Mouse (Mus musculus) midbrain, postnatal 0 days (tissue): ENCODE results near the gene Mrpl19. TPM values are rescaled to one million over a fixed set of nuclear protein-coding genes. Genes with fewer than 3 reads are reported as not detected.

ENCODE experiments used
- ATAC-seq: fragments of 200-750 bp; cut with Nextera tagmentation; 2 replicates; pipeline ENCODE4 v1.8.0; 2017; ENCODE audit warnings: moderate number of reproducible peaks, mild to moderate bottlenecking, moderate TSS enrichment, moderate library complexity; ENCODE audit not compliant: low FRiP score
- DNase-seq: peaks from one replicate; pipeline ENCODE4 v3.0.0-alpha.2; 2015; ENCODE audit warnings: low spot score
- H3K27ac ChIP-seq: fragments of 300-500 bp; sonication (generic); 2 replicates; pipeline ENCODE4 v1.5.1; 2014; ENCODE audit warnings: low read depth, mild to moderate bottlenecking, low read length, mixed read lengths
- H3K27me3 ChIP-seq: fragments of 300-500 bp; sonication (generic); 2 replicates; pipeline ENCODE4 v1.6.1; 2014; ENCODE audit warnings: low read length, control low read depth, mixed read lengths; ENCODE audit not compliant: insufficient read depth
- H3K36me3 ChIP-seq: fragments of 300-500 bp; sonication (generic); 2 replicates; pipeline ENCODE4 v1.6.1; 2014; ENCODE audit warnings: low read length, control low read depth, mixed read lengths; ENCODE audit not compliant: insufficient read depth
- H3K4me1 ChIP-seq: fragments of 300-500 bp; sonication (generic); 2 replicates; pipeline ENCODE4 v1.6.1; 2014; ENCODE audit warnings: mild to moderate bottlenecking, control low read depth, antibody characterized with exemption, low read length, mixed read lengths; ENCODE audit not compliant: insufficient read depth
- H3K4me2 ChIP-seq: fragments of 300-500 bp; sonication (generic); 2 replicates; pipeline ENCODE4 v1.6.1; 2014; ENCODE audit warnings: low read depth, mild to moderate bottlenecking, low read length, mixed read lengths; ENCODE audit not compliant: poor library complexity, severe bottlenecking
- H3K4me3 ChIP-seq: fragments of 300-500 bp; sonication (generic); 2 replicates; pipeline ENCODE4 v1.5.1; 2014; ENCODE audit warnings: low read depth, mild to moderate bottlenecking, low read length, moderate library complexity
- H3K9ac ChIP-seq: fragments of 300-500 bp; sonication (generic); replicated peaks from 2 replicates; pipeline ENCODE4 v1.6.1; 2014; ENCODE audit warnings: mild to moderate bottlenecking, low read length, moderate library complexity, mixed read lengths; ENCODE audit not compliant: poor library complexity, severe bottlenecking
- H3K9me3 ChIP-seq: fragments of 300-500 bp; sonication (generic); 2 replicates; pipeline ENCODE4 v1.6.1; 2016; ENCODE audit warnings: low read length, control low read depth
- CTCF ChIP-seq: IDR thresholded peaks from 2 replicates; pipeline ENCODE4 v1.5.1; 2016; ENCODE audit warnings: antibody characterized with exemption, mild to moderate bottlenecking
- WGBS: fragments of 180-500 bp; shearing (Covaris S2); extraction: QIAGEN DNeasy Blood & Tissue Kit; methylation state at CpG from one replicate; pipeline ENCODE4 v1.1.7; 2014; 5-methylcytosine and 5-hydroxymethylcytosine counted together
- polyA plus RNA-seq: library from polyadenylated mRNA; unstranded; fragments of >200 nt; fragmentation: Nextera tagmentation; extraction: Ambion mirVana; gene quantifications from 2 replicates; pipeline ENCODE4 v1.2.1, GENCODE M21; 2015
- total RNA-seq: library from RNA; depleted of rRNA; stranded (reverse); fragments of >200 nt; gene quantifications from 2 replicates; pipeline ENCODE4 v1.2.3, GENCODE M21; 2014

Mrpl19 gene
- total and polyA plus RNA-seq, 2 experiments from 2014 or later, result 8.2 to 38.9 TPM

- WGBS, result 0% methylated on average over 8 of the region's 9 CpGs
- no peak overlapping the region for H3K4me2 ChIP-seq
- H3K4me3 ChIP-seq, result no peak overlapping the region
- peak; percentile 93 for TF ChIP-seq CTCF
- no peaks in the 10 kb centered on the region for H3K36me3 ChIP-seq
- H3K9me3 ChIP-seq, result no peaks in the 10 kb centered on the region
- DNase-seq (peak; percentile 86), ATAC-seq (peak; percentile 73; the same call in 1 of the 2 replicates)
- H3K9ac ChIP-seq, result no peak overlapping the region
- no peaks in the 10 kb centered on the region for H3K27me3 ChIP-seq
- H3K4me1 ChIP-seq, result no peaks in the 10 kb centered on the region
- no peak overlapping the region for H3K27ac ChIP-seq
These were observed 21.3 kb upstream of the Mrpl19 start for GRCm38 (mm10) chr6:81987010-81987409.

DNA sequence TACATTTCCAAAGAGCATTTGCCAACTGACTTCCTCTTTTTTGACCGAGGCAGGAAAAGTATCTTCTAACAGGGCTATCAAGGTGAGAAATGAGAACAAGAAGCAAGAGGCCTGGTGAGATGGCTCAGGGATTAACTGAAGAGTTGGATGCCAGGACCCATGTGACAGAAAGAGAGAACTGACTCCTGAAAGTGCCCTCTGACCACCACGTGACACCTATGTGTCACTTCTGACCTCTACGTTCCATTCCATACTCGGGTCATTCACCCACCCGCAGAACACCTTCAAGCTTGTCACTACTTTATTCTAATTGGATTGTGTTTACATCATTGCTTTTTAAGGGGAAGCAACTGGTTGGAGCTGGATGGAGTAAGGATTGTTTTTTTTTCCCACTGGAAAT lies 20.8 kb upstream of the Mrpl19 start:
- ATAC-seq (no peak), DNase-seq (no peak)
- Histone ChIP-seq H3K4me3 (no peak overlapping the region), H3K27ac (no peak overlapping the region), H3K9ac (no peak overlapping the region), H3K4me1 (no peaks in the 10 kb centered on the region), H3K9me3 (no peaks in the 10 kb centered on the region), H3K36me3 (no peaks in the 10 kb centered on the region), H3K4me2 (no peak overlapping the region), H3K27me3 (no peaks in the 10 kb centered on the region)
- TF ChIP-seq CTCF, result no peak
- 46% methylated on average over 5 of the region's 5 CpGs for WGBS

- no peaks in the 10 kb centered on the region for H3K36me3 ChIP-seq
- no peak overlapping the region for H3K4me2 ChIP-seq
- H3K27me3 ChIP-seq, result no peaks in the 10 kb centered on the region
- no peak overlapping the region for H3K4me3 ChIP-seq
- no peaks in the 10 kb centered on the region for H3K9me3 ChIP-seq
- H3K4me1 ChIP-seq, result no peaks in the 10 kb centered on the region
- ATAC-seq, result no peak
- no peak for TF ChIP-seq CTCF
- 93% methylated on average over 8 of the region's 8 CpGs for WGBS
- no peak for DNase-seq
- H3K9ac ChIP-seq, result no peak overlapping the region
- no peak overlapping the region for H3K27ac ChIP-seq
These were observed 20.4 kb upstream of the Mrpl19 start for GRCm38 (mm10) chr6:81986171-81986570.

- DNase-seq (no peak), ATAC-seq (no peak)
- Histone ChIP-seq H3K4me3 (no peak overlapping the region), H3K27me3 (0 out of 2 replicates have a peak, but pooled peaks cover 4% of the 10 kb centered on the region), H3K9me3 (no peaks in the 10 kb centered on the region), H3K27ac (no peak overlapping the region), H3K36me3 (no peaks in the 10 kb centered on the region), H3K4me1 (no peaks in the 10 kb centered on the region), H3K4me2 (no peak overlapping the region), H3K9ac (no peak overlapping the region)
- 92% methylated on average over 4 of the region's 4 CpGs for WGBS
- TF ChIP-seq CTCF, result no peak
These were observed 13.5 kb upstream of the Mrpl19 start for GRCm38 (mm10) chr6:81979286-81979685.

- DNase-seq (peak; percentile 78), ATAC-seq (peak; percentile 34; the same call in 1 of the 2 replicates)
- Histone ChIP-seq H3K4me1 (no peaks in the 10 kb centered on the region), H3K4me3 (no peak overlapping the region), H3K9me3 (no peaks in the 10 kb centered on the region), H3K4me2 (no peak overlapping the region), H3K27me3 (0 out of 2 replicates have a peak, but pooled peaks cover 4% of the 10 kb centered on the region), H3K36me3 (no peaks in the 10 kb centered on the region), H3K27ac (no peak overlapping the region), H3K9ac (no peak overlapping the region)
- WGBS, result 28% methylated on average over 7 of the region's 7 CpGs
- peak; percentile 95 for TF ChIP-seq CTCF
These were observed 10.3 kb upstream of the Mrpl19 start for GRCm38 (mm10) chr6:81975971-81976621.

DNA sequence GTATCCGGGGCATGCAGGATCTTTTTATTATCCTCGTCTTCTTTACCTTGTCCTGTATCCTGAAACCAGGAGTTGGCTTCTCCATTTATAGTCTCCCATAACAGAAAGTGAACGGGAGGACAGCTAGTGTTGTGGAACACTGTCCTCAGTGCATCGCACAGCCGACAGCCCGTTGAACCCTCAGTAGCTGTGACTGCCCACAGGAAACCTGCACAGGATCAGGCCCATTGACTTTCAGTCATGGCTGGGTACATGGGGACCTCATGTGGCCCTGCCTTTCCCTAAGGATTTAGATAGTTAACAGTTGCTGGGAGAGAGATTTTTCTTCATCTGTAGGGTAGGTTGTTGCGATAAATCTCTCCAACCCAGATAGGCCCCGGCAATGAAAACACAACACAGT lies 6.8 kb upstream of the Mrpl19 start:
- no peak overlapping the region for H3K27ac ChIP-seq
- ATAC-seq (no peak), DNase-seq (no peak)
- H3K4me1 ChIP-seq, result no peaks in the 10 kb centered on the region
- no peak overlapping the region for H3K4me2 ChIP-seq
- TF ChIP-seq CTCF, result no peak
- H3K27me3 ChIP-seq, result 0 out of 2 replicates have a peak, but pooled peaks cover 4% of the 10 kb centered on the region
- H3K36me3 ChIP-seq, result no peaks in the 10 kb centered on the region
- no peak overlapping the region for H3K4me3 ChIP-seq
- H3K9ac ChIP-seq, result no peak overlapping the region
- WGBS, result 82% methylated on average over 8 of the region's 8 CpGs
- no peaks in the 10 kb centered on the region for H3K9me3 ChIP-seq
